Mouse (Mus musculus) neural tube, embryonic 11.5 days (tissue): Measurements from ENCODE around the gene Hcn2. TPM values are rescaled to one million over a fixed set of nuclear protein-coding genes. Genes with fewer than 3 reads are reported as not detected.

Experiments used
- ATAC-seq: fragments of 200-750 bp; cut with Nextera tagmentation; 2 replicates; pipeline ENCODE4 v1.8.0; 2017; ENCODE audit warnings: moderate number of reproducible peaks, mild to moderate bottlenecking, moderate TSS enrichment, moderate library complexity; ENCODE audit not compliant: insufficient read depth, low FRiP score, low TSS enrichment
- DNase-seq: peaks from one replicate; pipeline ENCODE4 v3.0.0-alpha.2; 2015; ENCODE audit warnings: low spot score
- H3K27ac ChIP-seq: fragments of 300-500 bp; sonication (generic); 2 replicates; pipeline ENCODE4 v1.5.1; 2014; ENCODE audit warnings: low read depth, mild to moderate bottlenecking, low read length
- H3K27me3 ChIP-seq: fragments of 300-500 bp; sonication (generic); 2 replicates; pipeline ENCODE4 v1.6.1; 2014; ENCODE audit warnings: mild to moderate bottlenecking, low read length, mixed read lengths; ENCODE audit not compliant: control insufficient read depth, insufficient read depth
- H3K36me3 ChIP-seq: fragments of 300-500 bp; sonication (generic); 2 replicates; pipeline ENCODE4 v1.6.1; 2014; ENCODE audit warnings: mild to moderate bottlenecking, low read length, moderate library complexity, mixed read lengths; ENCODE audit not compliant: control insufficient read depth, insufficient read depth
- H3K4me1 ChIP-seq: fragments of 300-500 bp; sonication (generic); 2 replicates; pipeline ENCODE4 v1.6.1; 2014; ENCODE audit warnings: low read length, mixed read lengths; ENCODE audit not compliant: control insufficient read depth, insufficient read depth
- H3K4me2 ChIP-seq: fragments of 300-500 bp; sonication (generic); 2 replicates; pipeline ENCODE4 v1.6.1; 2014; ENCODE audit warnings: low read depth, mild to moderate bottlenecking, moderate library complexity
- H3K4me3 ChIP-seq: fragments of 300-500 bp; sonication (generic); 2 replicates; pipeline ENCODE4 v1.5.1; 2014; ENCODE audit warnings: low read depth, low read length
- H3K9ac ChIP-seq: fragments of 300-500 bp; sonication (generic); 2 replicates; pipeline ENCODE4 v1.6.1; 2014; ENCODE audit warnings: mild to moderate bottlenecking, low read length
- H3K9me3 ChIP-seq: fragments of 300-500 bp; sonication (generic); 2 replicates; pipeline ENCODE4 v1.6.1; 2016; ENCODE audit warnings: low read length; ENCODE audit not compliant: control insufficient read depth
- WGBS: fragments of 180-500 bp; shearing (Covaris S2); extraction: QIAGEN DNeasy Blood & Tissue Kit; methylation state at CpG from one replicate; pipeline ENCODE4 v1.1.7; 2014; 5-methylcytosine and 5-hydroxymethylcytosine counted together
- polyA plus RNA-seq: library from polyadenylated mRNA; unstranded; fragments of >200 nt; fragmentation: Nextera tagmentation; extraction: Ambion mirVana; gene quantifications from 2 replicates; pipeline ENCODE4 v1.2.1, GENCODE M21; 2014

Gene Hcn2
- polyA plus RNA-seq, 1 experiment from 2014 or later, result 0.57 TPM

GRCm38 (mm10) chr10:79684770-79685600 is 31.4 kb upstream of the Hcn2 start:
- Histone ChIP-seq H3K27me3 (no peaks in the 10 kb centered on the region), H3K4me1 (peaks cover 17% of the 10 kb centered on the region), H3K4me2 (no peak overlapping the region), H3K36me3 (peaks cover 25% of the 10 kb centered on the region), H3K4me3 (no peak overlapping the region), H3K27ac (no peak overlapping the region), H3K9me3 (no peaks in the 10 kb centered on the region), H3K9ac (no peak overlapping the region)
- ATAC-seq, result no peak
- no peak for DNase-seq
- WGBS, result 93% methylated on average over 25 of the region's 25 CpGs

- peaks cover 25% of the 10 kb centered on the region for H3K36me3 ChIP-seq
- no peaks in the 10 kb centered on the region for H3K9me3 ChIP-seq
These were observed 30.2 kb upstream of the Hcn2 start for GRCm38 (mm10) chr10:79686219-79686618.

GRCm38 (mm10) chr10:79686691-79687090 is 29.7 kb upstream of the Hcn2 start:
- no peak for ATAC-seq

More at GRCm38 (mm10) chr10:79686219-79686618, 30.2 kb upstream of the Hcn2 start:
- no peak overlapping the region for H3K27ac ChIP-seq
- DNase-seq (no peak), ATAC-seq (no peak)
- H3K4me3 ChIP-seq, result no peak overlapping the region
- peaks cover 12% of the 10 kb centered on the region for H3K4me1 ChIP-seq
- H3K27me3 ChIP-seq, result no peaks in the 10 kb centered on the region
- WGBS, result 92% methylated on average over 2 of the region's 2 CpGs
- no peak overlapping the region for H3K4me2 ChIP-seq
- no peak overlapping the region for H3K9ac ChIP-seq

GRCm38 (mm10) chr10:79687513-79687912 is 28.9 kb upstream of the Hcn2 start:
- no peak for ATAC-seq

More at GRCm38 (mm10) chr10:79686691-79687090, 29.7 kb upstream of the Hcn2 start:
- Histone ChIP-seq H3K36me3 (peaks cover 25% of the 10 kb centered on the region), H3K4me3 (0 out of 2 replicates have a peak overlapping the region, but pooled peaks have one; percentile 2), H3K4me2 (no peak overlapping the region), H3K27me3 (no peaks in the 10 kb centered on the region), H3K9ac (no peak overlapping the region), H3K27ac (no peak overlapping the region), H3K4me1 (peaks cover 12% of the 10 kb centered on the region; the same call in 1 of the 2 replicates), H3K9me3 (no peaks in the 10 kb centered on the region)
- 91% methylated on average over 1 of the region's 1 CpGs for WGBS
- DNase-seq, result no peak

GRCm38 (mm10) chr10:79688720-79689119 is 27.7 kb upstream of the Hcn2 start, which contains the start of gene Gzmm:
Gene Gzmm, plus strand, starts transcription at chr10:79689020.
- ATAC-seq (no peak), DNase-seq (no peak)
- H3K36me3 ChIP-seq, result peaks cover 25% of the 10 kb centered on the region
- no peak within 1 kb of the TSS for H3K4me2 ChIP-seq
- H3K9me3 ChIP-seq, result no peaks in the 10 kb centered on the region
- H3K4me3 ChIP-seq, result no peak within 1 kb of the TSS
- no peak within 1 kb of the TSS for H3K27ac ChIP-seq
- H3K9ac ChIP-seq, result no peak within 1 kb of the TSS
- 81% methylated on average over 4 of the region's 4 CpGs for WGBS
- H3K4me1 ChIP-seq, result peaks cover 4% of the 10 kb centered on the region; the same call in 1 of the 2 replicates
- no peaks in the 10 kb centered on the region for H3K27me3 ChIP-seq

More at GRCm38 (mm10) chr10:79687513-79687912, 28.9 kb upstream of the Hcn2 start:
- whole genome bisulfite sequencing, result 98% methylated on average over 6 of the region's 6 CpGs
- no peak overlapping the region for H3K9ac ChIP-seq
- DNase-seq, result no peak
- H3K4me2 ChIP-seq, result no peak overlapping the region
- no peaks in the 10 kb centered on the region for H3K9me3 ChIP-seq
- peaks cover 25% of the 10 kb centered on the region for H3K36me3 ChIP-seq
- H3K27ac ChIP-seq, result no peak overlapping the region
- H3K4me1 ChIP-seq, result peaks cover 12% of the 10 kb centered on the region; the same call in 1 of the 2 replicates
- no peak overlapping the region for H3K4me3 ChIP-seq
- no peaks in the 10 kb centered on the region for H3K27me3 ChIP-seq

- Histone ChIP-seq H3K9ac (no peak overlapping the region), H3K27me3 (no peaks in the 10 kb centered on the region), H3K36me3 (peaks cover 25% of the 10 kb centered on the region), H3K4me1 (0 out of 2 replicates have a peak, but pooled peaks cover 1% of the 10 kb centered on the region), H3K4me3 (no peak overlapping the region), H3K4me2 (no peak overlapping the region), H3K27ac (no peak overlapping the region), H3K9me3 (no peaks in the 10 kb centered on the region)
- DNase-seq (no peak), ATAC-seq (no peak)
- WGBS, result 86% methylated on average over 3 of the region's 3 CpGs
These were observed 27.3 kb upstream of the Hcn2 start for GRCm38 (mm10) chr10:79689178-79689577.

GRCm38 (mm10) chr10:79691986-79692548 is 24.4 kb upstream of the Hcn2 start:
- 94% methylated on average over 2 of the region's 2 CpGs for WGBS
- no peak overlapping the region for H3K9ac ChIP-seq

GRCm38 (mm10) chr10:79693580-79694378 is 22.7 kb upstream of the Hcn2 start:
- Histone ChIP-seq H3K4me3 (no peak overlapping the region), H3K9ac (no peak overlapping the region), H3K9me3 (no peaks in the 10 kb centered on the region), H3K4me1 (no peaks in the 10 kb centered on the region), H3K27me3 (no peaks in the 10 kb centered on the region), H3K4me2 (no peak overlapping the region), H3K36me3 (peaks cover 3% of the 10 kb centered on the region), H3K27ac (no peak overlapping the region)
- ATAC-seq, result no peak
- no peak for DNase-seq
- 82% methylated on average over 12 of the region's 12 CpGs for WGBS

More at GRCm38 (mm10) chr10:79691986-79692548, 24.4 kb upstream of the Hcn2 start:
- ATAC-seq (no peak), DNase-seq (no peak)
- Histone ChIP-seq H3K4me3 (no peak overlapping the region), H3K27me3 (no peaks in the 10 kb centered on the region), H3K27ac (no peak overlapping the region), H3K9me3 (no peaks in the 10 kb centered on the region), H3K4me2 (no peak overlapping the region), H3K4me1 (no peaks in the 10 kb centered on the region), H3K36me3 (peaks cover 10% of the 10 kb centered on the region)
